Mouse (Mus musculus) left cerebral cortex, postnatal 4 days (tissue): Measurements from ENCODE around the gene Txlna. TPM values are rescaled to one million over a fixed set of nuclear protein-coding genes. Genes with fewer than 3 reads are reported as not detected.

Source experiments
- DNase-seq: peaks from one replicate; pipeline ENCODE4 v3.0.0-alpha.2; 2022
- intact Hi-C: fragments of 180-260 bp; cut with DNase I; formaldehyde crosslinking; loops from one replicate; pipeline ENCODE4 v1.15.1; 2025
- total RNA-seq, 2 experiments: library from RNA; stranded (reverse); gene quantifications; 2 replicates each; pipeline ENCODE4 v1.2.3; 2021

Gene Txlna
- 10 to 100 TPM; 39.7 to 44.7 TPM for total RNA-seq

GRCm38 (mm10) chr4:129640638-129641467 is at the start of gene Txlna:
Gene Txlna (minus strand): TSS chr4:129641065.
- peak; percentile 98 for DNase-seq
- intact Hi-C loops, result no loop called here

- intact Hi-C loops, result no loop called here
- DNase-seq, result no peak
Measured at GRCm38 (mm10) chr4:129684531-129684930, 43.7 kb upstream of the Txlna start.

GRCm38 (mm10) chr4:129683901-129684493 is 43.1 kb upstream of the Txlna start:
- intact Hi-C loops, result no loop called here
- DNase-seq, result no peak

- intact Hi-C loops, result no loop called here
- no peak for DNase-seq
Measured at GRCm38 (mm10) chr4:129681837-129682236, 41.0 kb upstream of the Txlna start.

- no peak for DNase-seq
- intact Hi-C loops, result no loop called here
Measured at GRCm38 (mm10) chr4:129672878-129673449, 32.1 kb upstream of the Txlna start.

- intact Hi-C loops, result no loop called here
Measured at GRCm38 (mm10) chr4:129672083-129672877, 31.4 kb upstream of the Txlna start, which contains the start of gene Kpna6. Gene Kpna6 (minus strand): TSS chr4:129672767.

GRCm38 (mm10) chr4:129671491-129672082 is 30.7 kb upstream of the Txlna start:
- intact Hi-C loops, result no loop called here
- DNase-seq, result peak; percentile 42

More at GRCm38 (mm10) chr4:129672083-129672877, 31.4 kb upstream of the Txlna start, which contains the start of gene Kpna6:
- DNase-seq, result peak; percentile 91

GRCm38 (mm10) chr4:129662255-129662813 is 21.5 kb upstream of the Txlna start:
- no peak for DNase-seq
- intact Hi-C loops, result no loop called here

- no peak for DNase-seq
- intact Hi-C loops, result no loop called here
Measured at GRCm38 (mm10) chr4:129661584-129661983, 20.7 kb upstream of the Txlna start.

GRCm38 (mm10) chr4:129654770-129655169 is 13.9 kb upstream of the Txlna start:
- intact Hi-C loops, result no loop called here
- no peak for DNase-seq

- intact Hi-C loops, result no loop called here
- DNase-seq, result no peak
Measured at GRCm38 (mm10) chr4:129650359-129650758, 9.5 kb upstream of the Txlna start.

GRCm38 (mm10) chr4:129648656-129649055 is 7.8 kb upstream of the Txlna start:
- no peak for DNase-seq
- intact Hi-C loops, result no loop called here

GRCm38 (mm10) chr4:129645204-129645603 is 4.3 kb upstream of the Txlna start:
- DNase-seq, result no peak
- intact Hi-C loops, result no loop called here

- DNase-seq, result no peak
- intact Hi-C loops, result no loop called here
Measured at GRCm38 (mm10) chr4:129641756-129642155, 891 bp upstream of the Txlna start.

GRCm38 (mm10) chr4:129640101-129640637 is 696 bp downstream of the Txlna start:
- intact Hi-C loops, result no loop called here
- peak; percentile 61 for DNase-seq

- intact Hi-C loops, result no loop called here
- DNase-seq, result no peak
Measured at GRCm38 (mm10) chr4:129639221-129639620, 1.6 kb downstream of the Txlna start.

- intact Hi-C loops, result no loop called here
- DNase-seq, result no peak
Measured at GRCm38 (mm10) chr4:129633852-129634251, 7.0 kb downstream of the Txlna start.

GRCm38 (mm10) chr4:129631867-129632266 is 9.0 kb downstream of the Txlna start:
- no peak for DNase-seq
- intact Hi-C loops, result no loop called here

GRCm38 (mm10) chr4:129630944-129631343 is 9.9 kb downstream of the Txlna start:
- peak; percentile 46 for DNase-seq
- intact Hi-C loops, result no loop called here

- intact Hi-C loops, result no loop called here
- DNase-seq, result no peak
Measured at GRCm38 (mm10) chr4:129626035-129626434, 14.8 kb downstream of the Txlna start.
